Mouse (Mus musculus) spleen, adult 2 months (tissue): Measurements from ENCODE around the gene Ccdc162. TPM values are rescaled to one million over a fixed set of nuclear protein-coding genes. Genes with fewer than 3 reads are reported as not detected.

Experiments used
- DNase-seq, 2 experiments: peaks; one replicate each; pipeline versions ENCODE4 v3.0.0 to v3.0.0-alpha.2; 2012 to 2021; ENCODE audit warnings: low spot score in 2 of 2, low read depth in 1 of 2
- H3K27ac ChIP-seq: fragments of 200-500 bp; 2 replicates; pipeline ENCODE4 v1.5.1; 2012; ENCODE audit warnings: low read length, inconsistent platforms; ENCODE audit not compliant: insufficient read depth
- H3K27me3 ChIP-seq: fragments of 200-500 bp; 2 replicates; pipeline ENCODE4 v1.6.1; 2012; ENCODE audit warnings: mild to moderate bottlenecking, moderate library complexity, low read length, inconsistent platforms; ENCODE audit not compliant: control insufficient read depth, insufficient read depth
- H3K36me3 ChIP-seq: fragments of 200-500 bp; 2 replicates; pipeline ENCODE4 v1.6.1; 2012; ENCODE audit warnings: mild to moderate bottlenecking, low read length, inconsistent platforms; ENCODE audit not compliant: control insufficient read depth, insufficient read depth
- H3K4me1 ChIP-seq: fragments of 200-500 bp; 2 replicates; pipeline ENCODE4 v1.6.1; 2011; ENCODE audit warnings: inconsistent platforms; ENCODE audit not compliant: control insufficient read depth, insufficient read depth, insufficient read length
- H3K4me3 ChIP-seq: fragments of 200-500 bp; 2 replicates; pipeline ENCODE4 v1.5.1; 2011; ENCODE audit warnings: mild to moderate bottlenecking, inconsistent platforms; ENCODE audit not compliant: insufficient read depth, insufficient read length; ENCODE audit errors: extremely low read depth
- CTCF ChIP-seq: fragments of 200-500 bp; IDR thresholded peaks from 2 replicates; pipeline ENCODE4 v1.5.1; 2011; ENCODE audit warnings: mild to moderate bottlenecking, inconsistent platforms; ENCODE audit not compliant: insufficient read depth, insufficient read length, insufficient replicate concordance; ENCODE audit errors: extremely low read depth
- POLR2A ChIP-seq: fragments of 200-500 bp; IDR thresholded peaks from 2 replicates; pipeline ENCODE4 v1.6.1; 2011; ENCODE audit warnings: low read depth, low read length, inconsistent platforms
- WGBS: fragments of 180-500 bp; shearing (Covaris S2); methylation state at CpG from one replicate; pipeline ENCODE4 v1.1.7; 2018; 5-methylcytosine and 5-hydroxymethylcytosine counted together
- polyA plus RNA-seq: library from polyadenylated mRNA; depleted of rRNA; stranded (reverse); fragments of >200 nt; gene quantifications from 2 replicates; pipeline ENCODE4 v1.2.3, GENCODE M21; 2012

Ccdc162 gene
- polyA plus RNA-seq, 1 experiment, result 0.41 TPM

GRCm38 (mm10) chr10:41535991-41536390, 180.4 kb downstream of the Ccdc162 start:
- no peaks in the 10 kb centered on the region for H3K4me1 ChIP-seq
- H3K27ac ChIP-seq, result no peak overlapping the region
- DNase-seq, result no peak
- no peaks in the 10 kb centered on the region for H3K27me3 ChIP-seq
- 90% methylated on average over 2 of the region's 2 CpGs for WGBS
- H3K36me3 ChIP-seq, result peaks cover 6% of the 10 kb centered on the region
- no peak for TF ChIP-seq POLR2A
- no peak for TF ChIP-seq CTCF
- no peak overlapping the region for H3K4me3 ChIP-seq

GRCm38 (mm10) chr10:41529972-41530371, 186.5 kb downstream of the Ccdc162 start:
- WGBS, result 29% methylated on average over 5 of the region's 5 CpGs
- H3K4me1 ChIP-seq, result no peaks in the 10 kb centered on the region; the same call in 1 of the 2 replicates
- peaks cover 20% of the 10 kb centered on the region for H3K36me3 ChIP-seq
- DNase-seq, result no peak
- peak overlapping the region; percentile 15; the same call in 1 of the 2 replicates for H3K27ac ChIP-seq
- TF ChIP-seq POLR2A, result no peak
- TF ChIP-seq CTCF, result no peak
- no peaks in the 10 kb centered on the region for H3K27me3 ChIP-seq
- H3K4me3 ChIP-seq, result no peak overlapping the region

- H3K27me3 ChIP-seq, result no peaks in the 10 kb centered on the region
- H3K36me3 ChIP-seq, result peaks cover 20% of the 10 kb centered on the region
- no peak for DNase-seq
- WGBS, result 56% methylated on average over 1 of the region's 1 CpGs
- H3K27ac ChIP-seq, result no peak overlapping the region
- H3K4me1 ChIP-seq, result peaks cover 14% of the 10 kb centered on the region; the same call in 1 of the 2 replicates
- H3K4me3 ChIP-seq, result no peak overlapping the region
- TF ChIP-seq POLR2A (no peak), CTCF (no peak)
Observed at GRCm38 (mm10) chr10:41525696-41526095, 190.7 kb downstream of the Ccdc162 start.

- 30% methylated on average over 3 of the region's 3 CpGs for WGBS
- no peak for DNase-seq
- H3K27ac ChIP-seq, result no peak overlapping the region
- TF ChIP-seq CTCF, result no peak
- TF ChIP-seq POLR2A, result no peak
- H3K27me3 ChIP-seq, result no peaks in the 10 kb centered on the region
- no peak overlapping the region for H3K4me3 ChIP-seq
- peaks cover 14% of the 10 kb centered on the region; the same call in 1 of the 2 replicates for H3K4me1 ChIP-seq
- H3K36me3 ChIP-seq, result peaks cover 12% of the 10 kb centered on the region
Observed at GRCm38 (mm10) chr10:41523386-41523785, 193.0 kb downstream of the Ccdc162 start.

GRCm38 (mm10) chr10:41520410-41520673, 196.1 kb downstream of the Ccdc162 start:
- 2% methylated on average over 5 of the region's 5 CpGs for WGBS

GRCm38 (mm10) chr10:41519640-41520409, 196.6 kb downstream of the Ccdc162 start:
- WGBS, result under 1% methylated on average over 65 of the region's 65 CpGs
- DNase-seq, result peak; percentile 50 to 53
- peaks cover 5% of the 10 kb centered on the region; the same call in 1 of the 2 replicates for H3K36me3 ChIP-seq
- H3K4me3 ChIP-seq, result peak overlapping the region; percentile 95
- H3K27ac ChIP-seq, result peak overlapping the region; percentile 98
- no peak for TF ChIP-seq CTCF
- TF ChIP-seq POLR2A, result no peak; the same call in 1 of the 2 replicates
- H3K27me3 ChIP-seq, result no peaks in the 10 kb centered on the region
- H3K4me1 ChIP-seq, result peaks cover 14% of the 10 kb centered on the region; the same call in 1 of the 2 replicates

More at GRCm38 (mm10) chr10:41520410-41520673, 196.1 kb downstream of the Ccdc162 start:
- TF ChIP-seq CTCF, result no peak
- Histone ChIP-seq H3K4me1 (peaks cover 14% of the 10 kb centered on the region; the same call in 1 of the 2 replicates), H3K27me3 (no peaks in the 10 kb centered on the region), H3K27ac (peak overlapping the region; percentile 98; the same call in 1 of the 2 replicates), H3K4me3 (peak overlapping the region; percentile 95), H3K36me3 (peaks cover 5% of the 10 kb centered on the region; the same call in 1 of the 2 replicates)
- no peak for DNase-seq

GRCm38 (mm10) chr10:41518981-41519618, 197.3 kb downstream of the Ccdc162 start, which contains the start of gene Cd164:
Gene Cd164 (plus strand): TSS chr10:41519414.
- TF ChIP-seq POLR2A, result peak; percentile 98
- TF ChIP-seq CTCF, result no peak
- Histone ChIP-seq H3K36me3 (peaks cover 4% of the 10 kb centered on the region; the same call in 1 of the 2 replicates), H3K27me3 (no peaks in the 10 kb centered on the region), H3K27ac (peak within 1 kb of the TSS; percentile 98), H3K4me1 (peaks cover 12% of the 10 kb centered on the region; the same call in 1 of the 2 replicates), H3K4me3 (peak within 1 kb of the TSS; percentile 95)
- peak; percentile 87 to 90 for DNase-seq
- WGBS, result under 1% methylated on average over 68 of the region's 69 CpGs
